Mouse (Mus musculus) heart, postnatal 0 days (tissue): ENCODE results near the gene Gab2. TPM values are rescaled to one million over a fixed set of nuclear protein-coding genes. Genes with fewer than 3 reads are reported as not detected.

Experiments used
- ATAC-seq: fragments of 200-750 bp; cut with Nextera tagmentation; 2 replicates; pipeline ENCODE4 v1.8.0; 2017; ENCODE audit warnings: low read depth, moderate number of reproducible peaks, moderate library complexity; ENCODE audit not compliant: insufficient read depth
- DNase-seq: peaks from one replicate; pipeline ENCODE4 v3.0.0-alpha.2; 2016; ENCODE audit warnings: low spot score
- H3K27ac ChIP-seq: fragments of 300-500 bp; sonication (generic); 2 replicates; pipeline ENCODE4 v1.5.1; 2014; ENCODE audit warnings: low read depth, mild to moderate bottlenecking
- H3K27me3 ChIP-seq: fragments of 300-500 bp; sonication (generic); 2 replicates; pipeline ENCODE4 v1.6.1; 2014; ENCODE audit warnings: low read length, mixed read lengths; ENCODE audit not compliant: control insufficient read depth, insufficient read depth
- H3K36me3 ChIP-seq: fragments of 300-500 bp; sonication (generic); replicated peaks from 2 replicates; pipeline ENCODE4 v1.6.1; 2014; ENCODE audit warnings: low read length, mixed read lengths; ENCODE audit not compliant: control insufficient read depth, insufficient read depth
- H3K4me1 ChIP-seq: fragments of 300-500 bp; sonication (generic); 2 replicates; pipeline ENCODE4 v1.6.1; 2014; ENCODE audit warnings: antibody characterized with exemption; ENCODE audit not compliant: control insufficient read depth, insufficient read depth
- H3K4me2 ChIP-seq: fragments of 300-500 bp; sonication (generic); 2 replicates; pipeline ENCODE4 v1.6.1; 2014; ENCODE audit warnings: low read depth, mild to moderate bottlenecking, low read length, moderate library complexity
- H3K4me3 ChIP-seq: fragments of 300-500 bp; sonication (generic); 2 replicates; pipeline ENCODE4 v1.5.1; 2014; ENCODE audit warnings: low read depth, low read length
- H3K9ac ChIP-seq: fragments of 300-500 bp; sonication (generic); replicated peaks from 2 replicates; pipeline ENCODE4 v1.6.1; 2014; ENCODE audit warnings: low read depth, low read length, mixed read lengths
- H3K9me3 ChIP-seq: fragments of 300-500 bp; sonication (generic); replicated peaks from 2 replicates; pipeline ENCODE4 v1.6.1; 2016; ENCODE audit warnings: low read length; ENCODE audit not compliant: control insufficient read depth
- CTCF ChIP-seq: IDR thresholded peaks from 2 replicates; pipeline ENCODE4 v1.5.1; 2016; ENCODE audit warnings: antibody characterized with exemption, control low read depth, low read depth
- EP300 ChIP-seq: IDR thresholded peaks from 2 replicates; pipeline ENCODE4 v1.6.1; 2016; ENCODE audit warnings: antibody characterized with exemption, low read depth
- WGBS: fragments of 180-500 bp; shearing (Covaris S2); extraction: QIAGEN DNeasy Blood & Tissue Kit; methylation state at CpG from one replicate; pipeline ENCODE4 v1.1.7; 2014; 5-methylcytosine and 5-hydroxymethylcytosine counted together
- polyA plus RNA-seq: library from polyadenylated mRNA; unstranded; fragments of >200 nt; fragmentation: Nextera tagmentation; extraction: Ambion mirVana; gene quantifications from 2 replicates; pipeline ENCODE4 v1.2.1, GENCODE M21; 2015
- total RNA-seq: library from RNA; depleted of rRNA; stranded (reverse); fragments of >200 nt; gene quantifications from 2 replicates; pipeline ENCODE4 v1.2.3, GENCODE M21; 2014; ENCODE audit warnings: low replicate concordance

Gab2 gene
- total and polyA plus RNA-seq, 2 experiments from 2014 or later, result 4.9 to 13.4 TPM

- Histone ChIP-seq H3K9ac (no peak overlapping the region), H3K36me3 (peaks cover 7% of the 10 kb centered on the region; the same call in 1 of the 2 replicates), H3K27ac (no peak overlapping the region), H3K4me3 (no peak overlapping the region), H3K27me3 (no peaks in the 10 kb centered on the region), H3K4me1 (no peaks in the 10 kb centered on the region), H3K4me2 (no peak overlapping the region), H3K9me3 (peaks cover 17% of the 10 kb centered on the region; the same call in 1 of the 2 replicates)
- 72% methylated on average over 3 of the region's 3 CpGs for WGBS
- DNase-seq (no peak), ATAC-seq (no peak)
- no peak for TF ChIP-seq EP300
- TF ChIP-seq CTCF, result no peak
Observed at GRCm38 (mm10) chr7:97136453-97136852, 55.1 kb downstream of the Gab2 start.

GRCm38 (mm10) chr7:97151082-97151813 is 69.9 kb downstream of the Gab2 start:
- H3K4me1 ChIP-seq, result no peaks in the 10 kb centered on the region
- no peaks in the 10 kb centered on the region for H3K9me3 ChIP-seq
- no peak for ATAC-seq
- no peak overlapping the region for H3K4me2 ChIP-seq
- 79% methylated on average over 2 of the region's 2 CpGs for WGBS
- no peak overlapping the region for H3K9ac ChIP-seq
- H3K36me3 ChIP-seq, result no peaks in the 10 kb centered on the region
- TF ChIP-seq EP300, result no peak
- DNase-seq, result no peak
- H3K4me3 ChIP-seq, result no peak overlapping the region
- H3K27me3 ChIP-seq, result no peaks in the 10 kb centered on the region
- no peak overlapping the region for H3K27ac ChIP-seq

GRCm38 (mm10) chr7:97154756-97155487 is 73.5 kb downstream of the Gab2 start:
- H3K27ac ChIP-seq, result no peak overlapping the region
- TF ChIP-seq EP300 (no peak), CTCF (no peak)
- H3K4me2 ChIP-seq, result no peak overlapping the region
- no peaks in the 10 kb centered on the region for H3K27me3 ChIP-seq
- DNase-seq, result no peak
- H3K4me3 ChIP-seq, result no peak overlapping the region
- no peak for ATAC-seq
- no peaks in the 10 kb centered on the region for H3K4me1 ChIP-seq
- 61% methylated on average over 2 of the region's 2 CpGs for WGBS
- H3K36me3 ChIP-seq, result no peaks in the 10 kb centered on the region
- H3K9ac ChIP-seq, result no peak overlapping the region
- H3K9me3 ChIP-seq, result no peaks in the 10 kb centered on the region

- WGBS, result 83% methylated on average over 1 of the region's 1 CpGs
- H3K27ac ChIP-seq, result no peak overlapping the region
- no peak overlapping the region for H3K4me2 ChIP-seq
- H3K4me3 ChIP-seq, result no peak overlapping the region
- no peak overlapping the region for H3K9ac ChIP-seq
- TF ChIP-seq CTCF (no peak), EP300 (no peak)
- H3K4me1 ChIP-seq, result 0 out of 2 replicates have a peak, but pooled peaks cover 3% of the 10 kb centered on the region
- no peaks in the 10 kb centered on the region for H3K36me3 ChIP-seq
- no peak for ATAC-seq
- no peaks in the 10 kb centered on the region for H3K9me3 ChIP-seq
- no peaks in the 10 kb centered on the region for H3K27me3 ChIP-seq
- DNase-seq, result no peak
Observed at GRCm38 (mm10) chr7:97164261-97164660, 82.9 kb downstream of the Gab2 start.

GRCm38 (mm10) chr7:97171089-97171488 is 89.7 kb downstream of the Gab2 start:
- Histone ChIP-seq H3K4me3 (no peak overlapping the region), H3K36me3 (no peaks in the 10 kb centered on the region), H3K27me3 (no peaks in the 10 kb centered on the region), H3K9ac (no peak overlapping the region), H3K4me1 (peaks cover 10% of the 10 kb centered on the region), H3K27ac (peak overlapping the region; percentile 63; the same call in 1 of the 2 replicates), H3K9me3 (no peaks in the 10 kb centered on the region), H3K4me2 (no peak overlapping the region)
- 92% methylated on average over 1 of the region's 1 CpGs for WGBS
- no peak for TF ChIP-seq CTCF
- no peak for TF ChIP-seq EP300
- ATAC-seq (no peak), DNase-seq (no peak)
